Mouse (Mus musculus) limb, embryonic 14.5 days (tissue): Measurements from ENCODE around the gene Rtn2. TPM values are rescaled to one million over a fixed set of nuclear protein-coding genes. Genes with fewer than 3 reads are reported as not detected.

Experiments
- ATAC-seq: fragments of 200-750 bp; cut with Nextera tagmentation; 2 replicates; pipeline ENCODE4 v1.8.0; 2017; ENCODE audit warnings: low read depth, moderate number of reproducible peaks, moderate TSS enrichment; ENCODE audit not compliant: low FRiP score
- DNase-seq: peaks from one replicate; pipeline ENCODE4 v3.0.0-alpha.2; 2015; ENCODE audit warnings: low spot score
- H3K27ac ChIP-seq: fragments of 300-500 bp; sonication (generic); replicated peaks from 2 replicates; pipeline ENCODE4 v1.5.1; 2014; ENCODE audit warnings: low read depth, mild to moderate bottlenecking, low read length, moderate library complexity, mixed read lengths
- H3K27me3 ChIP-seq: fragments of 300-500 bp; sonication (generic); 2 replicates; pipeline ENCODE4 v1.6.1; 2014; ENCODE audit warnings: low read length, mixed read lengths; ENCODE audit not compliant: control insufficient read depth, insufficient read depth
- H3K36me3 ChIP-seq: fragments of 300-500 bp; sonication (generic); 2 replicates; pipeline ENCODE4 v1.6.1; 2014; ENCODE audit warnings: mild to moderate bottlenecking, low read length, moderate library complexity, mixed read lengths; ENCODE audit not compliant: control insufficient read depth, insufficient read depth
- H3K4me1 ChIP-seq: fragments of 300-500 bp; sonication (generic); 2 replicates; pipeline ENCODE4 v1.6.1; 2014; ENCODE audit warnings: antibody characterized with exemption, low read length, mixed read lengths; ENCODE audit not compliant: control insufficient read depth, insufficient read depth
- H3K4me2 ChIP-seq: fragments of 300-500 bp; sonication (generic); replicated peaks from 2 replicates; pipeline ENCODE4 v1.6.1; 2014; ENCODE audit warnings: low read depth, mild to moderate bottlenecking, low read length, moderate library complexity; ENCODE audit not compliant: severe bottlenecking
- H3K4me3 ChIP-seq: fragments of 300-500 bp; sonication (generic); replicated peaks from 2 replicates; pipeline ENCODE4 v1.5.1; 2014; ENCODE audit warnings: low read length
- H3K9ac ChIP-seq: fragments of 300-500 bp; sonication (generic); 2 replicates; pipeline ENCODE4 v1.6.1; 2014; ENCODE audit warnings: mild to moderate bottlenecking, low read depth, low read length, moderate library complexity; ENCODE audit not compliant: severe bottlenecking
- H3K9me3 ChIP-seq: fragments of 300-500 bp; sonication (generic); 2 replicates; pipeline ENCODE4 v1.6.1; 2016; ENCODE audit warnings: low read length; ENCODE audit not compliant: control insufficient read depth
- POLR2A ChIP-seq: fragments of 200-500 bp; IDR thresholded peaks from 2 replicates; pipeline ENCODE4 v1.8.0; 2012; ENCODE audit warnings: inconsistent platforms, mild to moderate bottlenecking, moderate library complexity, borderline replicate concordance; ENCODE audit not compliant: insufficient read depth, insufficient read length; ENCODE audit errors: extremely low read depth
- WGBS: fragments of 180-500 bp; shearing (Covaris S2); extraction: QIAGEN DNeasy Blood & Tissue Kit; methylation state at CpG from one replicate; pipeline ENCODE4 v1.1.7; 2014; 5-methylcytosine and 5-hydroxymethylcytosine counted together
- polyA plus RNA-seq, 2 experiments: library from polyadenylated mRNA; depleted of rRNA in 1 of 2; stranded (reverse) in 1 of 2; unstranded in 1 of 2; fragments of >200 nt; fragmentation: Nextera tagmentation in 1 of 2; extraction: Ambion mirVana in 1 of 2; gene quantifications; 2 replicates each; pipeline versions ENCODE4 v1.2.1 to v1.2.3; 2012 to 2014

The Rtn2 gene
- polyA plus RNA-seq (2012; rRNA removed) = 44.3 and 59.4 TPM in 2 replicates
- polyA plus RNA-seq (2014; fragmentation: Nextera tagmentation; extraction: Ambion mirVana) = 22.5 and 30.6 TPM in 2 replicates

- Histone ChIP-seq H3K9ac (peak within 1 kb of the TSS; percentile 43), H3K4me2 (peak within 1 kb of the TSS; percentile 98), H3K9me3 (no peaks in the 10 kb centered on the region), H3K4me1 (peaks cover 5% of the 10 kb centered on the region; the same call in 1 of the 2 replicates), H3K27me3 (peaks cover 37% of the 10 kb centered on the region), H3K27ac (no peak within 1 kb of the TSS), H3K4me3 (peak within 1 kb of the TSS; percentile 52), H3K36me3 (no peaks in the 10 kb centered on the region)
- ATAC-seq (peak; percentile 75), DNase-seq (peak; percentile 64)
- no peak for TF ChIP-seq POLR2A
- 1% methylated on average over 25 of the region's 37 CpGs for WGBS
These were observed at the start of gene Rtn2 for GRCm38 (mm10) chr7:19282385-19282784. TSS of gene Rtn2 (plus strand) at chr7:19282624.

GRCm38 (mm10) chr7:19234652-19235051, 47.8 kb upstream of the Rtn2 start:
- H3K4me3 ChIP-seq = no peak overlapping the region
- WGBS = 78% methylated on average over 5 of the region's 5 CpGs
- no peak for ATAC-seq

GRCm38 (mm10) chr7:19235092-19235671, 47.2 kb upstream of the Rtn2 start:
- no peak for TF ChIP-seq POLR2A
- no peak for ATAC-seq
- H3K36me3 ChIP-seq = no peaks in the 10 kb centered on the region
- no peak overlapping the region for H3K4me2 ChIP-seq
- no peaks in the 10 kb centered on the region for H3K9me3 ChIP-seq
- H3K4me3 ChIP-seq = no peak overlapping the region
- DNase-seq = no peak
- WGBS = 79% methylated on average over 2 of the region's 2 CpGs
- H3K4me1 ChIP-seq = no peaks in the 10 kb centered on the region
- no peak overlapping the region for H3K9ac ChIP-seq
- no peak overlapping the region for H3K27ac ChIP-seq
- no peaks in the 10 kb centered on the region for H3K27me3 ChIP-seq

More at GRCm38 (mm10) chr7:19234652-19235051, 47.8 kb upstream of the Rtn2 start:
- no peak for DNase-seq
- H3K9me3 ChIP-seq = no peaks in the 10 kb centered on the region
- H3K4me2 ChIP-seq = no peak overlapping the region
- H3K9ac ChIP-seq = no peak overlapping the region
- H3K27me3 ChIP-seq = no peaks in the 10 kb centered on the region
- no peaks in the 10 kb centered on the region for H3K36me3 ChIP-seq
- TF ChIP-seq POLR2A = no peak
- no peak overlapping the region for H3K27ac ChIP-seq
- H3K4me1 ChIP-seq = no peaks in the 10 kb centered on the region

GRCm38 (mm10) chr7:19236411-19236810, 46.0 kb upstream of the Rtn2 start:
- no peaks in the 10 kb centered on the region for H3K4me1 ChIP-seq
- WGBS = 85% methylated on average over 2 of the region's 2 CpGs
- TF ChIP-seq POLR2A = no peak
- H3K4me3 ChIP-seq = no peak overlapping the region
- H3K4me2 ChIP-seq = no peak overlapping the region
- no peaks in the 10 kb centered on the region for H3K36me3 ChIP-seq
- ATAC-seq = no peak
- no peaks in the 10 kb centered on the region for H3K27me3 ChIP-seq
- H3K9me3 ChIP-seq = no peaks in the 10 kb centered on the region
- no peak for DNase-seq
- H3K27ac ChIP-seq = no peak overlapping the region
- H3K9ac ChIP-seq = peak overlapping the region; percentile 12; the same call in 1 of the 2 replicates

GRCm38 (mm10) chr7:19238344-19238743, 44.1 kb upstream of the Rtn2 start:
- no peak overlapping the region for H3K4me3 ChIP-seq
- H3K36me3 ChIP-seq = no peaks in the 10 kb centered on the region
- 94% methylated on average over 4 of the region's 4 CpGs for WGBS
- no peak overlapping the region for H3K4me2 ChIP-seq
- H3K9me3 ChIP-seq = no peaks in the 10 kb centered on the region
- no peak for TF ChIP-seq POLR2A
- H3K27me3 ChIP-seq = no peaks in the 10 kb centered on the region
- H3K9ac ChIP-seq = no peak overlapping the region
- ATAC-seq (no peak), DNase-seq (no peak)
- H3K27ac ChIP-seq = no peak overlapping the region
- H3K4me1 ChIP-seq = no peaks in the 10 kb centered on the region
